Mouse (Mus musculus) R1 (cell line): ENCODE data around the gene Tmem270.

ENCODE experiments used
- DNase-seq: peaks from one replicate; pipeline ENCODE4 v3.0.0-alpha.2; 2018; ENCODE audit warnings: low read depth, low spot score

The Tmem270 gene

DNA sequence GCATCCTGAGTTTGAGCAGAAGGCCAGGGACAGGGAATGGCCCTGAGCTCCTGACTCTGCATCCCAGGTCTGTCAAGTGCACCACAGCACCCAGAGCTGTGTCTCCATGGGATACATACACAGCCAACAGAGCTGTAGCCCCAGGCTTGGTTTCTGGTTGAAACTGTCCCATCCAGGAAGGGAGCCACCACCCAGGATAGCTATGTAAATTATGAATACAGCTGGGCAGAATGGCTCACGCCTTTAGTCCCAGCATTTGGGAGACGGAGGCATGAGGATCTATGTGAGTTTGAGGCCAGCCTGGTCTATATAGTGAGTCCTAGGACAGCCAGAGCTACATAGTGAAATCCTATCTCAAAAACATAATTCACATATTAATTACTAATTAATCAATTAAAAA, 23.5 kb upstream of the Tmem270 start:
- DNase-seq: no peak

DNA sequence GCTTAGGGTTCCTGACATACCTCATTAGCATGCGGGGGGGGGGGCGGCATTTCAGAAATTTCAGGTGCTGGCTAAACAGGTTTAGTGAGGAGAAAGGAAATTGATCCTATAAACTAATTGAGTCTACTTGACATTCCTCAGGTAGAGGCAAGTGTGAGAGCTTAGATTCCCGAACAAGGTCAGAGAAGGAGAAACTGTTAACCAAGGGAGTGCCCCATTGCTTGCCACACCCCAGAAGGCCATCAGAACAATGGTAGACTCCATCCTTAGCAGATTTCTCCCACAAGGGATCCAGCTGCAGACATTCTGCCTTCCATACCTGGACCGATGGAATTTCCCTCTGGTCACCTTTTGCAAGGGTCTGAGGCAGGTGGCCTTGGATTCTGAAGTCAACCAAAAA, 20.2 kb upstream of the Tmem270 start:
- peak; percentile 95 for DNase-seq

DNA sequence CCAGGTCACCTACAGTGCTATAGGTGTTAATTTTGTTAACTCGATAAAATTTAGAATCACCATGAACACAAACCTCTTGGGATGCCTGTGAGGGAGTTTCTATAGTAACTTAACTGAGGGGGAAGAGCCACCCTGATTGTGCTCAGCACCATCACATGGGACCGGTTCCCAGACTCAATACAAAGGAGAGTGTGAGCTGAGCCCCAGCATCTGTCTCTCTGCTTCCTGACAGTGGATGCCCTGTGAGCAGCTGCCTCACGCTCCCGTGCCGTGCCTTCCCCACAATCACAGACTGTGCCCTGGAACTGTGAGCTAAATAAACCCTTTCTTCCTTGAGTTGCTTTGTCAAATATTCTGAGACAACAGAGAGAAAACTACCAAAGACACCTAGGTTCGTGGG, 16.6 kb upstream of the Tmem270 start:
- DNase-seq: no peak

DNA sequence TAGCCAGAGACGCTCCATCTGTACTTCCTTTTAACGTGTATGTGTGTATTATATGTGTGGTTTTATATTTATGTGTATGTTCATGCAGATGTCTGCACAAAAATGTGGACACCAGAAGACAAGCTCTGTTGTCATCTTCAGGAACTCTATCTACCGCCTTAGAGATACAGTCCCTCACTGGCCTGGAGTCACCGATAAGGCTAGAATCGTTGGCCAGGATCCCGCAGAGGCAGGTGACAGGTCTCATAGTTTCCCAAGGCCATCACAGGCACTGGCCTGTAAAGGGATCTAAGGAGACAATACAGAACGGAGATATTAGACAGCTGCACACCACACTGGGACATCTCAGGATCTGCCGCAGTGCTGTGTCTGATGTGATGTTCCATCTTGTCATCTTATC, 14.6 kb upstream of the Tmem270 start:
- no peak for DNase-seq

DNA sequence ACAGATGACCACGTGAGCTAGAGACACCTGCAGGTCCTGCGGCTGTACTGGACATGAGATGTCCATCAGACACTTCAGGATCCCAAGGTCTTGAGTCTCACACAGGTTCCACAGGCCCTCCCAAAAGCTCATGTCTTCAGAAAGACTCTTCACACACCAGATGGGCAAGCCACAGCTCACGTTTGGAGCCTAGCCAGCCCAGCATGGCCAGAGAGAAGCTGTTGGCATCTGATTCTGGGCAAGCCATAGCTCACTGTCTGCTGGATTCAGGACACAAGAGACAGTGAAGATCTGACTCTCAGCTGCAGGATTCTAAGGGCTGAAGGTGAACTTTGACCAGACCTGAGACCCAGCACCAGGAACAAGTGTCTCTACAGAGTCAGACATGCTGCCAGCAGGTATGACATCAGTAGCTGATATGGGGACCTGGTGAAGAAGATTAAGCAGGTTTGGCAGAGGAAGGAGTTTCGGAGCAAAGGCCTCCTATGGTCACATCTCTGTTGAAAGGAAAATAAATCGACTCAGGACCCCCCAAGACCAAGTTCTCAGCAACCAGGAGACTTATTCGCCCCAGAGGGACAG, 13.7 kb upstream of the Tmem270 start:
- DNase-seq: no peak

DNA sequence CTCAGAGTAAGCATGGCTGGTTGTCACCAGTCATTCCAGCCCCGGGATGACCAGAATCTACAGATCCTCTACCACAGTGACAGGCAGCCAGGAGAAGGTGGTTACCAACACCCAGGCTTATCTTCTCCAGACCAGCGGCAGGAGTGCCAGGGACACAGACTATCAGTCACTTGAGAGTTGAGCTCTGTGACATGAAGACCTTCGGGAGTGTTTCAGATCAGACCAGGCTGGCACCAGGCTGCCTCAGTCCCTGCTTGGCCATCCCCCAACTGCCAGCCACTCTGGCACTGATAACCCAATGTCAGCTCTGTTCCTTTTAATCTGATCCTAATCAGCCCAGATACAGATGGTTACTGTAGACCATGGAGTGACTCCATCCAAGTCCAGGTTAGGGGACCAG, 12.6 kb upstream of the Tmem270 start:
- DNase-seq: no peak

DNA sequence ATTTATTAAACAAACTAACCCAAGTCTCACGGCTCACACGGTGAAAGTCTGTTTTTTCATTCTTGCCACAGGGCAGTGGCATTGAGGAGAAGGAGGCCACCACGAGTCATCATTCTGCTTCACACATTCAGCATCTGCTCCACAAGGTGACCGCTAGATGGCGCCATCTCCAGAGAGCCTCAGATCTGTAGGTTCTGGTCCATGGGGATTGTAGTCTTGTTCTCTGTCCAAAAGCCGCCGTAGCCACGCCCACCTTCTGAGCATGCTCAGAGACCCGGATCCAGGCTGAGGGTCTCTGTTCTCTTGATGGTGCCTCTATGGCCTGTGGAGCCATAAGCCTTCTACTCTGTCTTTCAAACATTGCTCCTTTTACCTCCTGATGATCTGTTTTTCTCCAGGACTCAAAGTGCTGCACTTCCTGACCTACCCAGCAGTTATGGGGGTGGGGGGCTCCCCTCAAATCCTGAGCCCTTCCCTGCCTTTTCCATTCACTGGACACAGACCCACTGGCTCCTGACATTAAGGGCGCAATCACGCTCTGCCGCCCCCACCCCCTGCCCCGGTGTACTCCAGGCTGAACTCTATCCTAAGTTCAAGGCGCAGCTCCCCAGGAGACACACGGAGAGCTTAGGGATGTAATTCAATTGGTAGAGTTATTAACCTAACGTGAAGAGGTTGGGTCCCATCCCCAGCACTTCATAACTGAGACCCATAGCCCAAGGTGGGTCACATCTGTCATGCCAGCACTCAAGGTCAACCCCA, 11.7 kb upstream of the Tmem270 start:
- DNase-seq: peak; percentile 98

DNA sequence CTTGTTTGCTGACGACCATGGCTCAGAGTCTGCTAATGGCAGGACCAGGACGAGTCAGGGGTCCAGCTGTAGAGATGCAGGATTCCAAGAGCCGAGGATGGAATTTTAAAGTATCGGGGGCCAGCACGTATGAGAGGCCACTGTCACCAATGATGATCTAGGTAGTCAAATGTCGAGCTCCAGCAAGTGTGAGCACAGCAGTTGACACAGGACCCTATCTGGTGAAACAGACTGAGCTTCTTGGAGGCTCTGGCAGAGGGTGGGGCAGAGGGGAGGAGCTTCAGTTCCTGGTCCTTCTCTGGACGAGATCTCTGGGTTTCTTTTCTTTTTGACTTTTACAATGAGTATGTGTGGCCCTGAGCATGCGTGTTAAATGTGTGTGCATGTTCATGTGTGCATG, 8.8 kb upstream of the Tmem270 start, which contains the start of gene Cldn13:
Cldn13 (minus strand) TSS at position 216 of the 400 bp plus-strand sequence.
- DNase-seq: no peak

DNA sequence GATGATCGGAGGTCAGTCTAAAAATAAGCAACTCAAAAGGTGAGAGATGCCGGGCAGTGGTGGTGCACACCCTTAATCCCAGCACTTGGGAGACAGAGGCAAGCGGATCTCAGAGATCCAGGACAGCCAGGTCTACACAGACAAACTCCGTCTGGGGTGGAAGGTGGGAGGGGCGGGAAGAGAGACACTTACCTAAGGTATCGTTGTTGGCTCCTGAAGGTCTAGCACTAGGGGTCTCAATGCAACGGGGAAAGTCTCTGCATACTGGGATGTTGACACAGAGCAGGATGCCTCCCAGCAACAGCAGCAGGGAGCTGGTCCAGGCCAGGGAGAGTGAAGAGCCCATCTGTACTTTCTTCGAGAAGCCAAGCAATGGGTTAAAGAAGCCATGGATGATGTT, 8.0 kb upstream of the Tmem270 start:
- no peak for DNase-seq

DNA sequence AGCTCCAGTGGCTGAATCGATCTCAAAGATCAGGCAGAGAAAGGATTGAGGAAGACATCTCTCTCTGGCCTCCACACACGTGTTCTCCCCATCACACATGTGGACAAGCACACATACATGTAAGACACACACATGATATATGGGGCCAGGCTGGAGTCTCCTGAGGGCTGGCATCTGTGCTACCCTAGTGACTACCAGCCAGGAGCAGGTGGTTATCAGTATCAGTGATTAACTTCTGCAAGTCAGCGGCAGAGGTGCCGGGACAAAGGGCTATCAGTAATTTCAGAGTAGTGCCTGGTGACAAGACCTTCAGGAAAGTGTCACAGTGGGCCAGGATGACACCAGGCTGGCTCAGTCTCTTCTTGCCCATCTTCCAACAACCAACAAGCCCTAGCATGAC, 7.2 kb upstream of the Tmem270 start:
- DNase-seq: no peak

DNA sequence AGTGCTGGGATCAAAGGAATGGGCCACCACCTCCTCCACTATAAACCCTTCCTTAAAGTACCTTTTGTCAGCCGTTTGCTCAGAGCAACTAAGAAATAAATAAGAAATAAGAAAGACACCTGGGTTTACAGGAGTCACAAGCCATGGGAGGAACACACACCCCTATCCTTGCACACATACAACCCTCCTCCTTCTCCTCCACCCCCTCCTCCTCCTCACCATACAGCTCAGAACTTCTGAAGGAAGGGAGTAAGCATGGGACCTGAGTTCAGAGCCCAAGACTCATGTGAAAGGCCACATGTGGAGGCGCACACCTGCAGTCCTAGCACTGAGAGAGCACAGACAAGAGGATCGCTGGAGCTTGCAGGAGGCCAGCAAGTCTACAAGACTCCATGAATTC, 6.8 kb upstream of the Tmem270 start:
- DNase-seq: no peak

DNA sequence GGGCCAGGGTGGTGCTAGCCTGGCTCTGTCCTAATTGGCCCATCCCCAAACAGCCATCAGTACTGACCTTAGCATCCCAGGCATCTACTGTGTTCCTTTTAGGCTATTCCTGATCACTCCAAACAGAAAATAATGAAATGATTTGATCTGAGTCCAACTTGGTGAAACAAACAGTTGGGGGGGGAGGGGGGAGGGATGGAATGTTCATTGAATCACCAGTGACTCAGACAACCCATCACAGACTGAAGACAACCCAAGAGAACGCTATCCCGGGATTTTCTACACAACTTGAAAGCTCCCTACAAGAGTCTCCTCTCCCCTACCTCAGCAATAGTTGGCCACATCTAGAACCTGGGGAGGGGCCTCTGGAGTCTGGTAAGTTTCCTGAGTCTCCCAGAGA, 5.4 kb upstream of the Tmem270 start:
- DNase-seq: no peak

DNA sequence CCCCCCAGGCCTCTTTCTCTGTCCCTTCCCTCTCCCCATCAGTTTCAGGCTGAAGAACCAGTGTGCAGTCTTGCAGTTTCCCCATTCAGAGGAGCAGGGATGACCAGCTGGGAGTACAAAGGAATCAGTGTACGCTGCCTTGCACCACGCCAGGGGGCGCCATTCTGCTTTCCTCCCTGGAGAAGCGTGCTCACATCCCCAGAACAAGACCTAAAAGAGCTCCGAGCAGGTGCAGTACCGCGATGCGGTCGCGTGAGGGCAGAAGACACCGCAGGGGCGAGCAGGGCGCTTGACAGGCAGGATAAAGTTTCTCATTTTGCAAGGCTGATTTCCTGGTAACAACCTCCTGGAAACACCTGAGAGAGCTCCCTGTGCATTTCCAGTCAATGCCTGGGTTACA, 602 bp upstream of the Tmem270 start:
- peak; percentile 95 for DNase-seq

DNA sequence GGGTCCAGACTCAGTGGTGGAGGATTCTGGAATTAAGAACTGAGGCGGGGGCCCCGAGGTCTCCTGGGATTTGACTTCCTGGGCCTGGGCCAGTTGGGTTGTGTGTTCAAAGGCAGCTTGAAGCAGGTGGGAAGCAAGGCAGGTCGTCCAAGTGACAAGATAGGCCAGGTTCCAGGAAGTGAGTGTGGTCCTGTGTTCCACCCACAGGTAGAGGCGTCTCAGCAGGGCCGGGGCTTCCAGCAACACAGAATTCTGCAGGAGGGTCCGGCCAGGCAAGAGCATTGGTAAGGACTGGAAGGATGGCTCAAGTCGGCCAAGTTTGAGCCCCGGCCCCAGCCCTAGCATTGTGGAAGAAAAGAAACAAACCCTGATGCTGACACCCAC, 4.9 kb downstream of the Tmem270 start:
- no peak for DNase-seq

DNA sequence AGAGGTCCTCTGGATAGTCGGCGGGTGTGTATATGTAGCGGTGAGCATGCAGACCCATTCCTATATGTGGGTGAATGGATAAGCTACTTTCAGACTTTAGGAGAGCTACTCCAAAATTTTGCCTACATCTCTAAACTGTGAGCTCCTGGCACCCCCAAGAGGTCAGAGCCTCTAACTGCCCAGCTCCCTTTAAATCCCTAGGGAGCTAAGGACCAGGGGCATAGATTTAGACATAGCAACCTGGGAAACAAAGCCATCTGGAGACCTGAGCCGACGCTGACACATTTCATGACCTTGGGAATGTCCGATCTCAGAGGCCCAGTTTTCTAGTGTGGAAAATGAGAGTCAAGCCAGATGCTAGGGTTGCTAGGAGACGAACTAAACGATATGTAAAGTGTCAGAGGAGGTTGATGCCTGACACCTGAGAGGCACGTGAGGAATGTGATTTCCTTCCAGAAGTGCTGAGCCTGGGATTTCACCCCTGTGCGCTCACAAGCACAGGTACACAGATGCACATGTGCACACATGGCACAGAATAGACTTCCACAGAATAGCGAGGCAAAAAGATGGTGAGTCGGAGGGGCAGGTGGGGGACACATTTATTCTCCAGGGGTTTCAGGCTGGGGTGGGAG, 5.4 kb downstream of the Tmem270 start:
- peak; percentile 67 for DNase-seq

DNA sequence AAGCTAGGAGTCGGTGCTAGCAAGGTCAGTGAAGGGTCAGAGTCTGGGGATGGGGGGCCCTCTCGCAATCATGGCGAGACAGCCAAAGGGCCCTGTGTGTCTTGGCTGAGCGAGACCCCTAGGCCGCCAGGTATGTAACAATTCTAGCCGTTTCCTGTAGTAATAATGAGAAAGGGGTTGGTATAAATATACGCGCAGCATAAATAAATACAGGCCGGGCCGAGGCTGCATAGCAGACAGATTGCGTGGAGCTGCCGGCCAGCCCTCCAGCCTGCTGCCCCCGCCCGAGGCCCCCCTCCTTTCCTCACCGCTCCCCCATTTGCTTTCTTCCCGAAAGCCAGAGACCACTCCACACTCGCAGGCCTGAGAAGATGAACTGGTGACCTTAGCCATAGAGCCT, 8.9 kb downstream of the Tmem270 start:
- DNase-seq: no peak

DNA sequence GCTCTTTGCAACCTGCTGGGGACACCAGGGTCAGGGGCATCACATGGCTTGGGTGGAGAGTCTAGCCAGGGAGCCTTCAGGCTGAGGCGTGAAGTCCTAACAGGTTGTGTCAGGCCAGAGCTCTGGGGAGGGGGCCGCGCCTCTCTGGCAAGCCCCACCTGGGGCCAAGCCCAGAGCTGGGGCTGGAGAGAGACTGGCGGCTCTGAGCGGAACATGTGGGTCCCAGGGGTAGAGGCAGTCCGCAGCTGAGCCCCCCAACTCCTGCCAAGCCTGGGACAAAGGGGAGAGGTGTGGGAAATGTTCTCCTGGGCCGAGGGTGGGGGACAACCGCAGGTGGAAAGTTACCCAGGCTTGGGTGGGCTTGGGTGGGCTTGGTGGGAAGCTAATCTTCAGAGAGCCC, 9.6 kb downstream of the Tmem270 start:
- DNase-seq: no peak

DNA sequence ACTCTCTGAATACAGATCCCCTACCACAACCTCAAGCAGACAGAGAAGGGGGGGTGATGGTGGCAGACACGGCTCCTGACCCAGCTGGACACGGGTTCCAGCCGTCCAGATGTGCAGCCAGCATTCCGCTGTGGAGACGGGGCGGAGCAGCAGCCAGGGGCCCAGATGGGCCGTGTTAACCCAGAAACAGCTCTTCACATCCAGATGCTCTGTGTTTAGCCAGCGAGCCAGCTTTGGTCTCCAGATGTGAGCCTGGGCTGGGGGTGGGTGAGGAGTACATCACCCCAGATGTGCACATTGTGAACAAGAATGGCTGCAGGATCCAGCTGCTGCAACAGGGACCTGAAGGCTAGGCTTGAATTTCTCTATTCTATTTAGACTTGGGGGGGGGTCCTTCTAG, 11.2 kb downstream of the Tmem270 start:
- no peak for DNase-seq

DNA sequence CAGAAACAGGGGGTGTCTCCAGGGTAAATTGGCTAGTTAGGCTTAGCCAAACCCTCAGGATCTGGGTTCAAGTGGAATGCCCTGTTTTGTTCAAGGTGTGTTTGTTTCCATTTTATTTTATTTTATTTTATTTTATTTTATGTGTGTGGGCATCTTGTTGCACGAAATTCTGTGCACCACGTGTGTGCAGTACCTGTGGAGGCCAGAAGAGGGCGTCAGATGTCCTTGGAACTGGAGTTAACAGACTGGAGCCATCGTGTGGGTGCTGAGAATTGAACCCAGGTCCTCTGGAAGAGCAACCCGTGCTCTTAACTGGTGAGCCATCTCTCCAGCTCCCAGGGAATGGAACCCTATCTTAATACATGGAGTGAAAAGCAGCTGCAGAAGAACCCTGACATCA, 13.8 kb downstream of the Tmem270 start:
- peak; percentile 33 for DNase-seq

DNA sequence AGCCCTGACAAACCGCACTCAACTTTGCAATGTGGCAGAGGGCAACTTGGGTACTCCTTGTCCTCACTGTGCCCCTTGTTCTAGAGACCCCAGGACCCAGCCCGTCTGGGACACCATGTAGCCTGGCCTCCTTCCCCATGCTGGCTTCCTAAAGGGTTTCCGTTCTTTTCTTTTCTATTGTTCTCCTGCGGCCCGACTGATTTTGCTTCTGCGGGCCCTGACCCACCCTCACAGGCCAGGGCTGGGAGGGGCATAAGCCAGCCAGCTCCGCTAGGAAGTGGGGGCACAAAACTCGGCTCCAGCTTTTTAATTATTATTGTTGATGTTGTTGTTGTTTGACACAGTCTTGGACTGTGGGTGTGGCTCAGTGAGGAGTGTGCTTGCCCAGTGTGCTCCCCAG, 15.0 kb downstream of the Tmem270 start:
- DNase-seq: peak; percentile 20

DNA sequence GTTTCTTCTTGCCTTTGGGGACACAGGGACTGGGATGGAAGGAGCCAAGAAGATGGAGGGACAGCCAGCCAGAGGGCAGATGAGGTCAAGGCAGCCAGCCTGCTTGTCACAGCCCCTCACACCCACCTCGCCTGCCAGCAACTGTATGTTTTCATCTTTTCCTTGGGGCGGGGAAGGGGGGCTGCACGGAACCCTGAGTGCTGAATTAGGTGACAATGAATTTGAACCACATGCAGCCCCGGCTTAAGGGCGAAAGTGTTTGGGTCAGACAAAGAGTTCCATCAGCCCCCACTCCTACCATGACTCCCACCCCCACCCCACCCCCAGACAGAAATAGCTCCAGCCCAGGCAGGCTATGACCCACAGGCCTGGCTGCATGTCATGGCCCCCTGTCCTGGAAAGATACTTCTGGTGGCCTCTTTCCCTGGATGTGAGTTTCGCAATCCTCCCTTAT, 15.9 kb downstream of the Tmem270 start:
- DNase-seq: no peak

DNA sequence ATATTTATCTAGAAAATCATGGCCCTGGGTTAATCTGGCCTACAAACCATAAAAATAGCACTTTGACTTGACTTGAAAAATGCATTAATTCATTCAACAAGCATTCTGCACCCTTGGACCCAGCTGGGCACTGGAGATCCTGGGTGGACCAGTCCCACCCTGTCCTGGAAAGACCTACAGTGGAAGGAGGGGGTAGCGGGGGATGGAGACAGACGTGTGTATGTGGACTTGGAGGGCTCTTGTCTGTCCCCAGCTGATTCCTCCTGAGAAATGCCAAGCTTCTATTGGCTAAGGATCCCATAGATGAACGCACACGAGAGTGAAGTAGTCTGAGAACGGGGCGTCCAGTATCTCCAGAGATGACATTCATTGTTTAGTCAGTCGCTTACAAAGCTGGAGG, 18.0 kb downstream of the Tmem270 start:
- DNase-seq: no peak
